Mouse (Mus musculus) telencephalon, adult 2 months (tissue): ENCODE measurements around the gene Hist3h2a.

Source experiments
- DNase-seq: peaks from one replicate; pipeline ENCODE4 v3.0.0-alpha.2; 2011; ENCODE audit warnings: low read depth, low spot score

Gene Hist3h2a

GRCm38 (mm10) chr11:58991911-58992310 lies 37.4 kb downstream of the Hist3h2a start:
- DNase-seq = no peak

- DNase-seq = no peak
These were observed 38.7 kb downstream of the Hist3h2a start for GRCm38 (mm10) chr11:58993091-58993670.

GRCm38 (mm10) chr11:58994337-58994826 lies 39.9 kb downstream of the Hist3h2a start:
- DNase-seq = no peak

GRCm38 (mm10) chr11:58995061-58995806 lies 40.7 kb downstream of the Hist3h2a start:
- no peak for DNase-seq

GRCm38 (mm10) chr11:58995807-58996370 lies 41.4 kb downstream of the Hist3h2a start:
- DNase-seq = no peak

- DNase-seq = no peak
These were observed 43.1 kb downstream of the Hist3h2a start for GRCm38 (mm10) chr11:58997541-58997940.

- DNase-seq = no peak
These were observed 44.7 kb downstream of the Hist3h2a start for GRCm38 (mm10) chr11:58999158-58999557.

- DNase-seq = no peak
These were observed 45.3 kb downstream of the Hist3h2a start for GRCm38 (mm10) chr11:58999830-59000229.

- no peak for DNase-seq
These were observed 46.1 kb downstream of the Hist3h2a start for GRCm38 (mm10) chr11:59000635-59001034.

GRCm38 (mm10) chr11:59002327-59003079 lies 48.0 kb downstream of the Hist3h2a start:
- DNase-seq = no peak
